8 mouse cellular contexts compared by ENCODE assay signal in the genomic region with DNA sequence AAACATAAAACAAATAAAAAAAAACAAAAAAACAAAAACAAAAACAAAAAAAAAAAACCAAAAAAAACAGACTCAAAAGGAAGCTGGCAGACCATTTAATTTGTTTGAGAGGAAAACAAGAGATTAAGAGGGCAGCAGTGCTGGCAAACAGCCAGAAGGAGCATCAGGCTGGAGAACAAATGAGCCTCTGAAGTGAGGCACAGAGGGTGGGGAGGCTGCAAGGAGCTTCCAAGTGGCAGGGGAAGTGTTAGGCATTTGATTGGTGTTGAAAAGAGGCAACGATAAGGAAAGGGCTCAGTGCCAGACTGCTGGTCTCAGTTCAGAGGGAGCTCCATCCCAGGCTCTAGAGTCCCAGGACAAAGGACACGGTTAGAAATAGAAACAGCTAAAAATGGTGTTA. TPM values are rescaled to one million over a fixed set of nuclear protein-coding genes. Genes with fewer than 3 reads are reported as not detected.
DNase-seq lines count a peak whose midpoint lies in the region; ATAC-seq lines count a peak whose summit lies in the region.

No protein-coding gene starts in this region.

- 10% methylated on average over 2 of the region's 2 CpGs for WGBS in forebrain, embryonic 12.5 days
- 9% methylated on average over 2 of the region's 2 CpGs for WGBS in intestine, embryonic 16.5 days

- ATAC-seq in forebrain, embryonic 12.5 days (ENCODE audit: low FRiP score) = peak; percentile 83; the same call in 1 of the 2 replicates
- ATAC-seq in intestine, embryonic 16.5 days = peak; percentile 87

- H3K4me3 ChIP-seq in forebrain, embryonic 12.5 days (replicated peaks) = no peak overlapping the region
- H3K4me3 ChIP-seq in intestine, embryonic 16.5 days (ENCODE audit: low read length) = no peak overlapping the region

- H3K27ac ChIP-seq in forebrain, embryonic 12.5 days = no peak overlapping the region
- H3K27ac ChIP-seq in intestine, embryonic 16.5 days (ENCODE audit: low read length) = no peak overlapping the region

- H3K36me3 ChIP-seq in forebrain, embryonic 12.5 days (replicated peaks) = no peaks in the 10 kb centered on the region
- H3K36me3 ChIP-seq in intestine, embryonic 16.5 days (ENCODE audit: control insufficient read depth, insufficient read depth, low read length) = no peaks in the 10 kb centered on the region

- no peak overlapping the region for H3K9ac ChIP-seq in forebrain, embryonic 12.5 days
- no peak overlapping the region for H3K9ac ChIP-seq in intestine, embryonic 16.5 days (ENCODE audit: low read depth, low read length)

- peaks cover 13% of the 10 kb centered on the region for H3K27me3 ChIP-seq in forebrain, embryonic 12.5 days
- no peaks in the 10 kb centered on the region for H3K27me3 ChIP-seq in intestine, embryonic 16.5 days (replicated peaks; ENCODE audit: control insufficient read depth, insufficient read depth, low read length)

- H3K4me2 ChIP-seq in forebrain, embryonic 12.5 days = no peak overlapping the region
- H3K4me2 ChIP-seq in intestine, embryonic 16.5 days (ENCODE audit: low read depth, low read length) = no peak overlapping the region

- intact Hi-C loops in left cerebral cortex, postnatal 14 days (cut with DNase I) = no loop called here

- H3K4me1 ChIP-seq in forebrain, embryonic 12.5 days = no peaks in the 10 kb centered on the region
- H3K4me1 ChIP-seq in intestine, embryonic 16.5 days (ENCODE audit: control insufficient read depth, insufficient read depth, low read length) = no peaks in the 10 kb centered on the region

- H3K9me3 ChIP-seq in forebrain, embryonic 12.5 days = no peaks in the 10 kb centered on the region
- no peaks in the 10 kb centered on the region for H3K9me3 ChIP-seq in intestine, embryonic 16.5 days (ENCODE audit: control insufficient read depth, low read length)

- peak; percentile 18 to 28 for DNase-seq in left cerebral cortex, postnatal 14 days (ENCODE audit: low spot score in 2 of 2)
- DNase-seq in left cerebral cortex, adult 11 months (ENCODE audit: low spot score) = no peak
- DNase-seq in adrenal gland, adult 8-10 months = peak; percentile 54
- DNase-seq in ovary, postnatal 14 days (ENCODE audit: low spot score) = peak; percentile 34
- DNase-seq in natural killer cell, adult 2 months (ENCODE audit: low spot score in 2 of 2) = no peak
- DNase-seq in left cerebral cortex, adult 9 months (ENCODE audit: low spot score in 2 of 2) = no peak

RNA-seq across cellular contexts. Expression of a gene that starts 8.5 kb away (rescaled TPM):
- not detected for total RNA-seq in left cerebral cortex, postnatal 14 days (2021)
- not detected for total RNA-seq in adrenal gland, adult 8-10 months (2022)
- 0.09 TPM in 1 of 2 replicates, not detected in the other for polyA plus RNA-seq in forebrain, embryonic 12.5 days (2016; fragmentation: Nextera tagmentation; extraction: Ambion mirVana)
- polyA plus RNA-seq in intestine, embryonic 16.5 days (2015; fragmentation: Nextera tagmentation; extraction: Ambion mirVana) = not detected in 2 replicates

RNA-seq across cellular contexts. Expression of a gene that starts 29.0 kb away (rescaled TPM):
- total RNA-seq in left cerebral cortex, postnatal 14 days (2021) = not detected
- total RNA-seq in adrenal gland, adult 8-10 months (2022) = under 1 TPM in 2 of 4 experiments, not detected in 2; 0.21 to 0.46 TPM
- not detected in 2 replicates for polyA plus RNA-seq in forebrain, embryonic 12.5 days (2016; fragmentation: Nextera tagmentation; extraction: Ambion mirVana)
- 7.0 and 10.4 TPM in 2 replicates for polyA plus RNA-seq in intestine, embryonic 16.5 days (2015; fragmentation: Nextera tagmentation; extraction: Ambion mirVana)

RNA-seq across cellular contexts. Expression of a gene that starts 36.0 kb away (rescaled TPM):
- total RNA-seq in left cerebral cortex, postnatal 14 days (2021) = not detected
- not detected for total RNA-seq in adrenal gland, adult 8-10 months (2022)
- polyA plus RNA-seq in forebrain, embryonic 12.5 days (2016; fragmentation: Nextera tagmentation; extraction: Ambion mirVana) = not detected in 2 replicates
- not detected in 2 replicates for polyA plus RNA-seq in intestine, embryonic 16.5 days (2015; fragmentation: Nextera tagmentation; extraction: Ambion mirVana)

RNA-seq across cellular contexts. Expression of a gene that starts 46.6 kb away (rescaled TPM):
- total RNA-seq in left cerebral cortex, postnatal 14 days (2021) = not detected
- total RNA-seq in adrenal gland, adult 8-10 months (2022) = not detected
- not detected in 2 replicates for polyA plus RNA-seq in forebrain, embryonic 12.5 days (2016; fragmentation: Nextera tagmentation; extraction: Ambion mirVana)
- polyA plus RNA-seq in intestine, embryonic 16.5 days (2015; fragmentation: Nextera tagmentation; extraction: Ambion mirVana) = 0.93 and 2.6 TPM in 2 replicates

RNA-seq across cellular contexts. Expression of a gene that starts 50.1 kb away (rescaled TPM):
- total RNA-seq in left cerebral cortex, postnatal 14 days (2021) = not detected
- not detected for total RNA-seq in adrenal gland, adult 8-10 months (2022)
- not detected in 2 replicates for polyA plus RNA-seq in forebrain, embryonic 12.5 days (2016; fragmentation: Nextera tagmentation; extraction: Ambion mirVana)
- polyA plus RNA-seq in intestine, embryonic 16.5 days (2015; fragmentation: Nextera tagmentation; extraction: Ambion mirVana) = not detected in 2 replicates

Comparison
In these comparisons a context has a peak if more than half of its experiments do, and no peak if none do; other contexts are left out.
1. DNase-seq: peak in left cerebral cortex, postnatal 14 days (2 of 2), adrenal gland, adult 8-10 months (single experiment) and ovary, postnatal 14 days (single experiment); none in left cerebral cortex, adult 11 months (single experiment), natural killer cell, adult 2 months (0 of 2) and left cerebral cortex, adult 9 months (0 of 2).